Mouse (Mus musculus): ENCODE results near the gene Vmn1r212. TPM values are rescaled to one million over a fixed set of nuclear protein-coding genes. Genes with fewer than 3 reads are reported as not detected.

Vmn1r212 gene
- not detected in 2 replicates for polyA plus RNA-seq (2015; fragmentation: Nextera tagmentation; extraction: Ambion mirVana)

DNA sequence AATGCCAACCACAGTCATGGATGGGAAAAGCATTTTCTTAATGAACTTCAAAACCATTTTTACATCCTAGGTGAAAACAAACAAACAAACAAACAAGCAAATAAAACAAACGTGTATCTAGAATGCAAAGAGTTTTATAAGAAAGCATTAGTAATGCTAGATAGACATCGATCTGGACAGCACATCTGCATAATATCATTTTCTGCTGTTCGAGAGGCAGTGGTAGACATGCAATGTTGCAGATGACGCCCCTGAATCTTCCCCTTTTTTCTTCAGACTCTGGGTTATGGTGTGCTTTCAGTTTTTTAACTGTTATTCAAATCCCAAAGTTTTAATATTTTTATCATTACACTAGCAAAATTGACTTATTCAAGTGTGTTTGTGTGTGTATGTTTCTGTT, at the start of gene Vmn1r212:
Vmn1r212 (minus strand) TSS at position 101 of the 400 bp plus-strand sequence.

GRCm38 (mm10) chr13:22857461-22857860, 26.5 kb downstream of the Vmn1r212 start, which contains the start of gene Vmn1r211:
Vmn1r211 (minus strand) TSS chr13:22857561.

Other genes starting within 250 kb of the Vmn1r212 start
- gene Vmn1r207-ps, start 154.6 kb downstream of the Vmn1r212 start, polyA plus RNA-seq (2015; fragmentation: Nextera tagmentation; extraction: Ambion mirVana) = not detected in 2 replicates
- not detected in 2 replicates for gene Vmn1r208, start 106.8 kb downstream of the Vmn1r212 start, polyA plus RNA-seq (2015; fragmentation: Nextera tagmentation; extraction: Ambion mirVana)
- gene Vmn1r209, start 74.5 kb downstream of the Vmn1r212 start, polyA plus RNA-seq (2015; fragmentation: Nextera tagmentation; extraction: Ambion mirVana) = 0.04 TPM in 1 of 2 replicates, not detected in the other
- not detected in 2 replicates for gene Vmn1r210, start 52.9 kb downstream of the Vmn1r212 start, polyA plus RNA-seq (2015; fragmentation: Nextera tagmentation; extraction: Ambion mirVana)
- gene Vmn1r211, start 26.6 kb downstream of the Vmn1r212 start, polyA plus RNA-seq (2015; fragmentation: Nextera tagmentation; extraction: Ambion mirVana) = not detected in 2 replicates
- not detected in 2 replicates for gene Vmn1r213, start 123.5 kb upstream of the Vmn1r212 start, polyA plus RNA-seq (2015; fragmentation: Nextera tagmentation; extraction: Ambion mirVana)
- gene Vmn1r214, start 146.2 kb upstream of the Vmn1r212 start, polyA plus RNA-seq (2015; fragmentation: Nextera tagmentation; extraction: Ambion mirVana) = not detected in 2 replicates
- not detected in 2 replicates for gene Vmn1r215, start 183.8 kb upstream of the Vmn1r212 start, polyA plus RNA-seq (2015; fragmentation: Nextera tagmentation; extraction: Ambion mirVana)
- not detected in 2 replicates for gene Vmn1r217, start 234.0 kb upstream of the Vmn1r212 start, polyA plus RNA-seq (2015; fragmentation: Nextera tagmentation; extraction: Ambion mirVana)
- gene Vmn1r218, start 248.9 kb upstream of the Vmn1r212 start, polyA plus RNA-seq (2015; fragmentation: Nextera tagmentation; extraction: Ambion mirVana) = not detected in 2 replicates